Mouse (Mus musculus): ENCODE measurements around the gene Mtfmt. TPM values are rescaled to one million over a fixed set of nuclear protein-coding genes. Genes with fewer than 3 reads are reported as not detected.

Gene Mtfmt
- total and polyA plus RNA-seq, 3 experiments, result 18.1 to 26.3 (median 26.2) TPM

DNA sequence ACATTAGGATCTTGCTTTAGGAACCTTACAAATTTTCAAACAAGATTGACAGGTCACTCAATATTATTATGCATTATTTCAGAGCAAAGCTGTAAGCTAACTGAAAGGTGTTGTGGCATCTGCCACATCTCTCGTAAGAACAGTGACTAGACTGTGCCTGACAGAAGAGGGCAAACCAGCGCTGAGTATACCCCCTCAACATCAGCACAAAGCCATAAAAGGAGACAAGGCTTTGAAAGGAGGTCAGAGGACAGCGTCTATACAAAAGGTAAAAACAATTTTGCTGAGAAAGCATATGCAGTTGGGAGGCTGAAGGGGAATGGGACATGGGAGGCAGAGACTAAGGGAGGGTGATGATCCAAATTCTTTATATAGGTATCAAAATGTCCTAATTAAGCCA lies 24.6 kb downstream of the Mtfmt start:
- Histone ChIP-seq H3K79me2 (replicated peaks; ENCODE audit: control insufficient read depth, extremely low read depth, insufficient read depth, poor library complexity, severe bottlenecking) (peaks cover 10% of the 10 kb centered on the region), H3K27ac (ENCODE audit: insufficient read depth, low read depth) (no peak overlapping the region), H3K4me3 (replicated peaks in 1 of 3; ENCODE audit: low read depth in 2 of 3, low read length in 2 of 3, poor library complexity in 1 of 3) (peak overlapping the region in 2 of 3 experiments; percentile 10 to 90), H3K9me3 (replicated peaks; ENCODE audit: low read length) (peaks cover under 1% of the 10 kb centered on the region), H3K4me2 (ENCODE audit: insufficient read depth, low read depth, poor library complexity, severe bottlenecking) (peak overlapping the region; percentile 30; the same call in 1 of the 2 replicates), H3K36me3 (replicated peaks in 1 of 2; ENCODE audit: control insufficient read depth in 1 of 2, insufficient read depth in 1 of 2, low read length in 1 of 2) (peaks cover 1 to 15% of the 10 kb centered on the region in 2 experiments), H3K4me1 (ENCODE audit: control insufficient read depth in 1 of 2, insufficient read depth in 2 of 2) (peaks cover 5 to 21% of the 10 kb centered on the region in 2 experiments), H3K27me3 (replicated peaks) (no peaks in the 10 kb centered on the region), H3K9ac (ENCODE audit: insufficient read depth, low read depth) (no peak overlapping the region)
- dilution Hi-C loops (cut with MboI; ENCODE audit: extremely low pct_ligation_motif_present, extremely low pct_unique_long_range_greater_than_20kb, low sequenced_read_pairs), result no loop called here
- in situ Hi-C loops (cut with MboI; ENCODE audit: low pct_ligation_motif_present, low pct_unique_long_range_greater_than_20kb, low sequenced_read_pairs), result no loop called here
- DNase-seq (ENCODE audit: extremely low read depth), result no peak
- TF ChIP-seq ZC3H11A (IDR thresholded peaks at IDR 0.05; ENCODE audit: low read depth, low read length) (no peak), IRF4 (IDR thresholded peaks at IDR 0.05; ENCODE audit: low read depth, low read length) (no peak), MAFK (IDR thresholded peaks at IDR 0.05; ENCODE audit: insufficient replicate concordance, low read length) (0 out of 2 replicates have a peak, but pooled peaks have one; percentile 5), UBTF (IDR thresholded peaks at IDR 0.05; ENCODE audit: low read depth, low read length) (no peak), SIN3A (IDR thresholded peaks at IDR 0.05; ENCODE audit: low read length) (no peak), ETS1 (conservative IDR thresholded peaks at IDR 0.05; ENCODE audit: low read depth, low read length) (no peak)

- Histone ChIP-seq H3K36me3 (replicated peaks in 1 of 2; ENCODE audit: control insufficient read depth in 1 of 2, insufficient read depth in 1 of 2, low read length in 1 of 2) (peaks cover 8 to 22% of the 10 kb centered on the region in 2 experiments), H3K27ac (ENCODE audit: insufficient read depth, low read depth) (peak within 1 kb of the TSS; percentile 26; the same call in 1 of the 2 replicates), H3K27me3 (replicated peaks) (no peaks in the 10 kb centered on the region), H3K4me2 (ENCODE audit: insufficient read depth, low read depth, poor library complexity, severe bottlenecking) (peak within 1 kb of the TSS; percentile 86), H3K9ac (ENCODE audit: insufficient read depth, low read depth) (peak within 1 kb of the TSS; percentile 60), H3K9me3 (replicated peaks; ENCODE audit: low read length) (peaks cover 5% of the 10 kb centered on the region), H3K79me2 (replicated peaks; ENCODE audit: control insufficient read depth, extremely low read depth, insufficient read depth, poor library complexity, severe bottlenecking) (peaks cover 10% of the 10 kb centered on the region), H3K4me3 (replicated peaks in 1 of 3; ENCODE audit: low read depth in 2 of 3, low read length in 2 of 3, poor library complexity in 1 of 3) (peak within 1 kb of the TSS; percentile 82 to 95 (median 90)), H3K4me1 (ENCODE audit: control insufficient read depth in 1 of 2, insufficient read depth in 2 of 2) (peaks cover 5 to 21% of the 10 kb centered on the region in 2 experiments)
- in situ Hi-C loops (cut with MboI; ENCODE audit: low pct_ligation_motif_present, low pct_unique_long_range_greater_than_20kb, low sequenced_read_pairs) (no loop called here), dilution Hi-C loops (cut with MboI; ENCODE audit: extremely low pct_ligation_motif_present, extremely low pct_unique_long_range_greater_than_20kb, low sequenced_read_pairs) (no loop called here)
- DNase-seq (ENCODE audit: extremely low read depth), result peak; percentile 89
- TF ChIP-seq POLR2A (IDR thresholded peaks at IDR 0.05; ENCODE audit: low read depth, low read length) (peak; percentile 75), SIN3A (IDR thresholded peaks at IDR 0.05; ENCODE audit: low read length) (peak; percentile 87), IRF4 (IDR thresholded peaks at IDR 0.05; ENCODE audit: low read depth, low read length) (peak; percentile 63; the same call in 1 of the 2 replicates), HCFC1 (IDR thresholded peaks at IDR 0.05; ENCODE audit: low read depth, low read length) (0 out of 2 replicates have a peak, but pooled peaks have one; percentile 40), CTCF (conservative IDR thresholded peaks at IDR 0.05 in 1 of 2, IDR thresholded peaks at IDR 0.05 in 1 of 2; ENCODE audit: low read depth in 2 of 2, low read length in 2 of 2) (no peak), NRF1 (IDR thresholded peaks at IDR 0.05; ENCODE audit: low read depth, low read length) (peak; percentile 58), MAX (IDR thresholded peaks at IDR 0.05; ENCODE audit: low read length) (peak; percentile 55; the same call in 1 of the 2 replicates), MEF2A (IDR thresholded peaks at IDR 0.05; ENCODE audit: borderline replicate concordance, low read depth, low read length) (0 out of 2 replicates have a peak, but pooled peaks have one; percentile 34), NELFE (IDR thresholded peaks at IDR 0.05; ENCODE audit: low read depth, low read length) (peak; percentile 70; the same call in 1 of the 2 replicates), ELF1 (IDR thresholded peaks at IDR 0.05; ENCODE audit: low read depth, low read length) (peak; percentile 99), TCF12 (IDR thresholded peaks at IDR 0.05; ENCODE audit: low read depth, low read length) (peak; percentile 68; the same call in 1 of the 2 replicates), MXI1 (IDR thresholded peaks at IDR 0.05; ENCODE audit: low read depth, low read length) (peak; percentile 92), UBTF (IDR thresholded peaks at IDR 0.05; ENCODE audit: low read depth, low read length) (no peak), CHD1 (IDR thresholded peaks at IDR 0.05; ENCODE audit: low read depth, low read length) (no peak), BHLHE40 (IDR thresholded peaks at IDR 0.05; ENCODE audit: low read depth, low read length) (peak; percentile 92)
Measured at GRCm38 (mm10) chr9:65460732-65461442, 25.3 kb downstream of the Mtfmt start, which contains the start of gene Spg21. TSS of gene Spg21 (plus strand) at chr9:65460947.

All from CH12.LX (cell line).